Mouse (Mus musculus) cerebellum, postnatal 4 days (tissue): Measurements from ENCODE around the gene Olfr201.
"Not testable (repeated sequence)": the region's sequence is repeated elsewhere in the genome, so short reads cannot be mapped to it uniquely, and the experiment has no call there.

ENCODE experiments used
- DNase-seq, 2 experiments: peaks; one replicate each; pipeline ENCODE4 v3.0.0; 2022; ENCODE audit warnings: low spot score in 2 of 2, mixed read lengths in 1 of 2

The Olfr201 gene

GRCm38 (mm10) chr16:59272532-59272931, at the start of gene Olfr201:
Gene Olfr201 (minus strand): TSS chr16:59272632.
- not testable (repeated sequence) for DNase-seq

GRCm38 (mm10) chr16:59318148-59318547, 45.7 kb upstream of the Olfr201 start, which contains the start of gene Olfr204:
Gene Olfr204 (minus strand): TSS chr16:59318248.
- no peak for DNase-seq

DNA sequence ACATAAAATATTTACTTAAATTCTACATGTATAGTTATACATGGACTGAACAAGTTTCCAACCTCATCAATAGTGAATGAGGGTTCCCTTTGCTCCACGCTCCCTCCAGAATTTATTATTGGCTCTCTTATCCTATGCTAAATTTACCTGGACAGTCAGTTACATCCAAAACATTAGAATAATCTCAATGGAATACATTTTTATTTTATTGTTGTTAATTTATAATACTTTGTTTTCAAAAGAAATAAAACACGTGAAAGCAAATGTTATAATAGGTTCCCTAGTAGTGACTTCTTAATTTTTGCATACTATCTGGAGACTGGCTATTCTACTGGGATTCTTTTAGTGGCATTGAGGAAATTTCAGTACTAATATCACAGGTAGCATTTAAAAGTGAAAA, 26.1 kb upstream of the Olfr201 start, which contains the start of gene Olfr203:
Gene Olfr203 (plus strand): TSS at position 301 of the 400 bp plus-strand sequence.
- no peak for DNase-seq

GRCm38 (mm10) chr16:59287576-59287975, 15.1 kb upstream of the Olfr201 start:
- not testable (repeated sequence) for DNase-seq

DNA sequence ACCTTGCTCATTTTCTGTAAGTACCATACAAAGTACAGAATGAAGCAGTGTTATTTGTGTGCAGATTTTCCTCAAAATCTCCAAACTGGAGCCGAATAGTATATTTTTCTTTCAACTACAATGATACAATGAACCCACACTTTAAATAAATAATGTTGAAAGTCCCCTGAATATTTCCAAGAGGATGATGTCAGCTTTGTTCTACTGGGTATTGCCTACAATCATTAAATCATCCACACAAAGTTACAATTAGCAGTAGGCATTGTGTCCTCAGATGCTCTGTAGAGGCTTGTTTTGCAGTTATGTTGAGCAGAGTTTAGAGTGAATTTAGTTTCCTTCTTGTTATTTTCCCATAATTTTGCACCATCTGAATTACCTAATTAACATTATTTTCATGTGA, 14.3 kb upstream of the Olfr201 start, which contains the start of gene Olfr202:
Gene Olfr202 (minus strand): TSS at position 101 of the 400 bp plus-strand sequence.
- DNase-seq: no peak

- DNase-seq: no peak
These were observed 11.0 kb upstream of the Olfr201 start for GRCm38 (mm10) chr16:59283476-59283875.

DNA sequence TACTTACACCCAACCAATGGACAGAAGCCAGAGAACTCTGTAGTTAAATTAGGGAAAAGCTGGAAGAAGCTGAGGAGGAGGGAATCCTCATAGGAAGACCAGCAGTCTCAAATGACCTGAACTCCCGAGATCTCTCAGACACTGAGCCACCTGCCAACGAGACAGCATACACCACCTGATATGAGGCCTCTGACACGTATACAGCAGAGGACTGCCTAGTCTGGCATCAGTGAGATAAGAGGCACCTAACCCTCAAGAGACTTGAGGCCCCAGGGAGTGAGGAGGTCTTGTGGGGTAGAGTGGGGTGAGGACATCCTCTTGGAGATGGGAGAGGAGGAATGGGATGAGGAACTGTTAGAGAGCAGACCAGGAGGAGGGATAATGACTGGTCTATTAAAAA, 8.1 kb upstream of the Olfr201 start:
- no peak for DNase-seq

DNA sequence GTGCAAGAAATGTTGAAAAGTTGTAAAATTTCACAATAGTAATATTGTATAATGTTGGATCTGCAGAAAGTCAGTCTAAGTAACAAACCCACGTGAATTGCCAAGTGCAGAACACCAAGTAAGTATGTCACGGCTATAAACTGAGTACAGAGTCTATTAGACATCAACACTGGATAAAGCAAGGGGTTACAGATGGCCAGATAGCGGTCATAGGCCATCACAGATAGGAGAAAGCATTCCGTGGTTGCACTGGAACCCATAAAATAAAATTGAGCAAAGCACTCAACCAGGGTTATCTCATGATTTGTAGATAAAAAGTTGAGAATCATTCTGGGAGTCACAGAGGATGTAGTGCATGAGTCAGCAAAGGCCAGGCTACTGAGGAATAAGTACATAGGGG, 3.3 kb downstream of the Olfr201 start:
- not testable (repeated sequence) for DNase-seq

DNA sequence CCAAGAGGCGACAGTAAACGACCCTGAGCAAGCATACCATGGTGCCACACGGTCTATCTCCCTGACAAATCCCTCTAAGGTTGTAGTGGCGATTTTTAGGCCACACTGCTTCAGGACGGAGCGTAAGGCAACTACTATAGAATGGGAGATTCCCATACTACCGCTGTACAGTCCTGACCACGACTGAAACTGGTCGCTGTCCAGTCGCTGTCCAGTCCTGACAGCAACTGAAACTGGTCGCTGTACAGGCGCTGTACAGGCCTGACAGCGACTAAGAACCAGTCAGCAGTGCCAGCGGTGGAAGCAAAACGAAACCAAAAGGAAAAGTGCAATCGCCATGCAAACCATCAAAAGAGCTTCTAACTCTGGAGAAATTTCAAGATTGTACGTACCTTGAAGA, 22.7 kb downstream of the Olfr201 start:
- no peak for DNase-seq

DNA sequence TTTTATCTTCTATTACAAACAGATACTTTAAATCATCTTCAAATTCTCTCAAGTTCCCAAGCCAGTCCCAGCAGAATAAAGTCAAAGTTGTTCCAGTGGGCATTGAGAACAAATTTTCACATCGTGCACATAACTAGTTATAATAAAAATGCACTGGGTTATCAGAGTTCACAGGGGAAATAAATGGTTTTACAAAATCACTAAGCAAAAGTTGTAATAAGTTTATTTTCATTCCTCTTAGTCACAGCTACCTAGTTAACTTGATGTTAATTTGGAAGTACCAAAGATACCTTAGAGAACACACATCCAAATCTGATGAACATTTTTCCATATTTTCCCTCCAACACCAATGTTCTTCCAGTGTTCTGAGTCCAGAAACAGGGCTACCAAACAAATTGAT, 52.8 kb downstream of the Olfr201 start, which contains the start of gene Olfr199:
Gene Olfr199 (minus strand): TSS at position 101 of the 400 bp plus-strand sequence.
- not testable (repeated sequence) for DNase-seq

GRCm38 (mm10) chr16:59217861-59218260, 54.6 kb downstream of the Olfr201 start:
- not testable (repeated sequence) for DNase-seq
